Mouse (Mus musculus): ENCODE data around the gene Ifi206.
"Not testable (repeated sequence)": the region's sequence is repeated elsewhere in the genome, so short reads cannot be mapped to it uniquely, and the experiment has no call there.

Gene Ifi206

DNA sequence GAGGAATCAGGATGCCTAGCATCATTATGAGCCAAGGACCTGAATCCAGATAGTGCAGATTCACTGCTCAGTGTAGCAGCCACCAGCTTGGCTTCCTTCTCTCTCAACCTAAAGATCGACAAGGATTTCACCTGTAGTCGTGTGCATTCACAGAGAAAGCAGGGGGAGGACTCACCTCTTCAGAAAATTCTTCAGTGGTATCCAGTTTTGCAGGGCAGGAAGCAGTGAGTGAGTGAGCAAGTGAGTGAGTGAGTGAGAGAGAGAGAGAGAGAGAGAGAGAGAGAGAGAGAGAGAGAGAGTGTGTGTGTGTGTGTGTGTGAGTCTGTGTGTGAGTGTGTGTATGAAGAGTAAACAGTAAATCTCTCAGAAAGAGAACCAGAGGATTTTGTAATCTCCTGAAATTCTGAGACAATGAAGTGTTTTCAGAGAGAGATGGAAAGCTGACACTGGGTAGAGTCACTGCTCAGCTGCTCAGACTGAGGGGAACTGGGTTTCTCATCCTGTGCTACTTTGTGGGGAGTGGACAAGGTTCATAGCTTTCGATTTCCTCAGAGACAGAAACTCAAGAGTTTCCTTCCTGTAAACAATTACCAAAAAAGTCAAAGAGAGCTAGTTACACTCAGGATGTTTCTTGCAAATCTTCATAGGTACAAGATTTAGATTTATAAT is at the start of gene Ifi206:
Gene Ifi206, minus strand, starts transcription at position 230 of the 669 bp plus-strand sequence.
- DNase-seq (ENCODE audit: low spot score in 2 of 2), result not testable (repeated sequence)

- not testable (repeated sequence) for DNase-seq (ENCODE audit: low spot score in 2 of 2)
Observed at GRCm38 (mm10) chr1:173535791-173536190, 45.0 kb upstream of the Ifi206 start, which contains the start of gene Ifi214. TSS of gene Ifi214 (minus strand) at chr1:173535957.

DNA sequence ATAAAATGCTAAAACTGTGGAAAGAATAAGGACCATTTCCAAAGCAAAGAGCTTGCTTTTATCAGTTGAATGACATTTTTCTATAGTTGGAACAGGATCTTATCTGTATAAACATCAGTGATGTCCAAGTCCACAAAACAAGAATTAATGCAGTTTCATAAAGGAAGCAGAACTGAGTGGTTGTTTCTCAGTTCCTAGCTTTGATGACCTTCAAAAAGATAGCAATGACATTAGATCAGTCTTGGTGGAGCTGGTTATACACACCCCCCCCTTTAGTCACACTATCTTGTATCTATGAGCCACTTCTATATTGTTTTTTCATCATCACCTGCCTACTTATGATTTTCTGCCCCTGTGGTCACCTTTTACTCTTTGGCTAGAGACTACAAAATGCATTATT is 30.6 kb upstream of the Ifi206 start:
- DNase-seq (ENCODE audit: low spot score in 2 of 2), result no peak

- DNase-seq (ENCODE audit: low spot score in 2 of 2), result not testable (repeated sequence)
Observed at GRCm38 (mm10) chr1:173510595-173510994, 19.8 kb upstream of the Ifi206 start.

- not testable (repeated sequence) for DNase-seq (ENCODE audit: low spot score in 2 of 2)
Observed at GRCm38 (mm10) chr1:173491483-173491882, 642 bp upstream of the Ifi206 start.

DNA sequence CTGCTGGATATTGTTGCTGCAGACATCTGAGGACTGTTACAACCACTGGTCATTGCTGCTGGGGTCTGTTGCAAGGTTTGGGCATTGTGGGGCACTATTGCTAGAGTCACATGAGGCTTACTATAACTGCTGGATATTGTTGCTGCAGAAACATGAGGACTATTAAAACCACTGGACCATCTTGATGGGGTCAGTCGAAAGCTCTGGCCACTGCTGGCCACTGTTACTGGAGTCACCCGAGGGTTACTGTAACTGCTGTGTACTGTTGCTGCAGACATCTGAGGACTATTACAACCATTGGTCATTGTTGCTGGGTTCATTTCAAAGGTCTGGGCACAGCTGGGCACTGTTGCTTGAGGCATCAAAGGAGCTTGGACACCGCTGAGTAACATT is 9.7 kb downstream of the Ifi206 start:
- not testable (repeated sequence) for DNase-seq (ENCODE audit: low spot score in 2 of 2)

DNA sequence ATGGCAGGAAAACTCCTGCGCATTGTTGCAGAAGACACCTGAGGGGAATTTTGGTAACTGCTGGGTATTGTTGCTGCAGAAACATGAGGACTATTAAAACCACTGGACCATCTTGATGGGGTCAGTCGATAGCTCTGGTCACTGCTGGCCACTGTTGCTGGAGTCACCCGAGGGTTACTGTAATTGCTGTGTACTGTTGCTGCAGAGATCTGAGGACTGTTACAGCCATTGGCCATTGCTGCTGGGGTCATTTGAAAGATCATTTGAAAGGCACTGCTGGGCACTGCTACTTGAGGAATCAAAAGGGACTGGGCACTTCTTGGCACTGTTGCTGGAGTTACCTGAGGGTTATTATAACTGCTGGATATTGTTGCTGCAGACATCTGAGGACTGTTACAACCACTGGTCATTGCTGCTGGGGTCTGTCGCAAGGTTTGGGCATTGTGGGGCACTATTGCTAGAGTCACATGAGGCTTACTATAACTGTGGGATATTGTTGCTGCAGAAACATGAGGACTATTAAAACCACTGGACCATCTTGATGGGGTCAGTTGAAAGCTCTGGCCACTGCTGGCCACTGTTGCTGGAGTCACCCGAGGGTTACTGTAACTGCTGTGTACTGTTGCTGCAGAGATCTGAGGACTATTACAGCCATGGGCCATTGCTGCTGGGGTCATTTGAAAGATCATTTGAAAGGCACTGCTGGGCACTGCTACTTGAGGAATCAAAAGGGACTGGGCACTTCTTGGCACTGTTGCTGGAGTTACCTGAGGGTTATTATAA is 10.3 kb downstream of the Ifi206 start:
- not testable (repeated sequence) for DNase-seq (ENCODE audit: low spot score in 2 of 2)

GRCm38 (mm10) chr1:173456761-173457160 is 34.1 kb downstream of the Ifi206 start:
- no peak for DNase-seq (ENCODE audit: low spot score in 2 of 2)

DNA sequence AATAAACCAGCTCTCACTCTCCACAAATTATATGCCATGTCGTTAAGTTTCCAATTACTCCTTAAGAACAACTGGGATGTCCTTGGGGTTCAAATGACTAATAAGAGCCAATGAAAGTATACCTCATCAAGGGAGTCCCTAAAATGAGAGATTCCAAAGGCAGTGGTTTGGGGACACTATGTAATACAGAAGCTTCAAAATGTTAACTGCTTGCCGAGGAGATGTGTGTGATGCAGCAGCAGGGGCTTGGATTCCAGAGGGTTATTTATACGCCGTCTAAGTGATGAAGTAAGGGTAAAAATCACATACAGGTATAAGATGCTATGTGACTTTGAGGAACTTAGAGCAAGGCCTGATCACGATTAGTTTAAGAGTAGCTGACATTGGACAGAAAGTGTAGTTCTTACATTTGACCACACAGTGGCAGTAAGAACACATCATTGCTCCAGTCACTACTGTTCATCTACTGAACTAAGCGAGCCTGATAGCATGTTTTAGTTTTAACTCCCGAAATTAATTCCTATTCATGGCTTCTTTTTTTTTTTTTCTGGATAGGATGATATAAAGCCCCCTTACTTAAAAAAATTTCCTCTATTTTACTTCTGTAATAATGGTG is 34.6 kb downstream of the Ifi206 start:
- peak; percentile 51 to 62 for DNase-seq (ENCODE audit: low spot score in 2 of 2)

DNA sequence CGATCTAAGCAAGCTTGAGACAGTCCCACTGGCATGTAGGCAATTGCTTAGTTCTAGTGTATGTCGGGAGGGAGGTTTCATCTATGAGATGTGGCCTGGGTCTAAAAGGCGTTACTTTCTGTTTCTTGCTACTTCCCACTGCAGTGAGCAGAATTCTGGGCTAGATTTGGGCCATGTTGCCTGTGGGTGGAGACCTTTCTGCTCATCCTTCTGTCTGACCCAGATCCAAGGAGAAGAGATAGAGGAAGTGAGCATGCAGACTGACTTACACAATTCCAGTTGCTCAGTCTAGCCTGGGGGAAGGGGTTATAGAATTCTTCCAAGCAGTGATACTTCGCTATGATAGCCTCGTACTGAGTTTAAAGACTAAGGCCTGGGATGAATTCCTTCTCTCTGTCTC is 39.2 kb downstream of the Ifi206 start:
- no peak for DNase-seq (ENCODE audit: low spot score in 2 of 2)

DNA sequence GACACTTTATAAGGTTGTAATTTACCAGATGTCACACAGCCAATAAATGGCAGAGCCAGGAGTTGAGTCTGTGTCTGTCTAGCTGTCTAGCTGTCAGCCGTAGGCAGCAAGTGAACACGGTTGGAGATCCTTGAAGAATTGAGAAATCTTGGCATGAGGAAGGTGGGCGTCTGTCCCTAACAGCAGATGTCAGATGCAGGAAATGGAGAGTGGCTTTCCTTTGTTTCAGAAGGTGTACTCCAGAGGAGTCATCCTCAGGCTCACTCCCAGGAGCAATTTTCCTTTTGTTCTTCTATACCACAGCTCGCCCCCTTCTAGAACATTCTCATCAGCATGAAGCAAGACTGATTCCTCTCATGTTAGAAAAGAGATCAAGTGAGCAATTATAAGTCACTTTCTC is 40.2 kb downstream of the Ifi206 start:
- no peak for DNase-seq (ENCODE audit: low spot score in 2 of 2)

DNA sequence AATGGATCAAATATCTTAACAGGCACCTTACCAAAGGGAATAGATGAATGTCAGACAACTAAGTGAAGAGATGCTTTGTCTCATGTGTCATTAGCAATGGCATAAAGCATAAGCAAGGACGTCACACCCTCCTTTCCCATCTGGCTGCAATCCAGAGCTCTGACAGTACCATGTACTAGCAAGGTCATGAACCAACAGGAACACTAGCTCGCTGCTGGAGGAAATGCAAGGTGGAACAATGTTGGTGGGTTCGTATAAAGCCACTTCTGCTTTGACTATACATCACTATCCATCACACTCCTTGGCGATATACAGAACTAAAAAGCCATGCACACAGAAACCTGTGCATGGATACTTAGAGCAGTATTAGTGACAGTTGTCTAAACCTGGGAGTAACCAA is 43.8 kb downstream of the Ifi206 start:
- no peak for DNase-seq (ENCODE audit: low spot score in 2 of 2)

GRCm38 (mm10) chr1:173443061-173443460 is 47.8 kb downstream of the Ifi206 start:
- DNase-seq (ENCODE audit: low spot score in 2 of 2), result no peak

- no peak for DNase-seq (ENCODE audit: low spot score in 2 of 2)
Observed at GRCm38 (mm10) chr1:173441210-173441609, 49.6 kb downstream of the Ifi206 start.

- DNase-seq (ENCODE audit: low spot score in 2 of 2), result no peak
Observed at GRCm38 (mm10) chr1:173440681-173441080, 50.2 kb downstream of the Ifi206 start.

DNA sequence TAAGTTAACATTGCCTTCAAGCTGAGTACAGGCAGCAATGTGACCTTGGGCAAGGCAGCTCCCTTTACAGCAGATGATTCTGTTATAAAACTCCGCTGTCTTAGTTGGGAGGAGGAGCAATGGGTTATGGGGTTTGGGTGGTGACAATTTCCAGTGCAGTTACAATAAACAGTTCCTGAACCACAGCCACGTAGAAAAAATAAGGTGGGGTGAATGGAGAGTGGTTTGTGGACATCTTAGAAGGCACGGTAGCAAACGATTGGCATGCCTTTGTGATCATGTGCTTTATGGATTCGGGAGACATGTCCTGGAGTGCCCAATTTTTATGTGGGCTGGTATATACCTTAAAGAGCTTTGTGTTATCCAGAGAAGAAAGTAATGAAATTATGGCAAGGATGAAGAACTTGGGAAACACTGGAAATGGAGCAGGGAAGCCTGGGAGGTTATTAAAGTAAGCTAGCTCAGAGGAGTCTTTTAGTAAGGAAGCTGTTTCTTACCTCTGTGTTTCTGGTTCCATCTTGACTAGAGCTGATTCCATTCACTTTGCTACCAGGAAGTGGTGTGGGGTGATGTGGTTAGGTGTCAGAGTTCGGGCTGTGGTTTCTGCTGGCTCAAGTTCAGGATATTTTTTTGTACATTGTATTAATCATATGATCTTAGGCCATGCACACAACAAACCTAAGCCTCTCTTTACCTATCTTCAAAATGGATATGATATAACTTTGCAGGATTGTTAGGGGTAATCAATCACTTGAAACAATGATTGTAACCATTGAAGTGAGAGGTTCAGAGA is 53.5 kb downstream of the Ifi206 start:
- DNase-seq (ENCODE audit: low spot score in 2 of 2), result no peak

DNA sequence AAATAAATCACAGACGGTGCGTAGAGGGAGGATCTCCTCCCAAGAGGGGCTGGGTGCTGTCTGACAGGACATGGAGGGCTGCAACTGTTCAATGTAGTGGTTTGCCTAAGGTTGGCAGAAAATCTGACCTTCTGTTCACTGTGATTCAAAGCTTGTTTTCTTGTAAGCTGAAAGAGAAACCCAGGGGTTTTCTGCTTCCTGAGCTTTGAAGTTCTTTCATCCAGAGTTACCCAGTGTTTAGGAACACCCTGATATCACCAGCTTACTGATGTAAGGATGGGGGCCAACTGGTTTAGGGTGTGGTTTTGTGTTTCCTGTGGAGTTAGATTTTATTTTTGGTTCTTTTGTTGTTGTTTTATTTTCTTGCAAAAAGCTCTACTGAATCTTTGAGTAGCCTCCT is 58.4 kb downstream of the Ifi206 start:
- no peak for DNase-seq (ENCODE audit: low spot score in 2 of 2)

DNA sequence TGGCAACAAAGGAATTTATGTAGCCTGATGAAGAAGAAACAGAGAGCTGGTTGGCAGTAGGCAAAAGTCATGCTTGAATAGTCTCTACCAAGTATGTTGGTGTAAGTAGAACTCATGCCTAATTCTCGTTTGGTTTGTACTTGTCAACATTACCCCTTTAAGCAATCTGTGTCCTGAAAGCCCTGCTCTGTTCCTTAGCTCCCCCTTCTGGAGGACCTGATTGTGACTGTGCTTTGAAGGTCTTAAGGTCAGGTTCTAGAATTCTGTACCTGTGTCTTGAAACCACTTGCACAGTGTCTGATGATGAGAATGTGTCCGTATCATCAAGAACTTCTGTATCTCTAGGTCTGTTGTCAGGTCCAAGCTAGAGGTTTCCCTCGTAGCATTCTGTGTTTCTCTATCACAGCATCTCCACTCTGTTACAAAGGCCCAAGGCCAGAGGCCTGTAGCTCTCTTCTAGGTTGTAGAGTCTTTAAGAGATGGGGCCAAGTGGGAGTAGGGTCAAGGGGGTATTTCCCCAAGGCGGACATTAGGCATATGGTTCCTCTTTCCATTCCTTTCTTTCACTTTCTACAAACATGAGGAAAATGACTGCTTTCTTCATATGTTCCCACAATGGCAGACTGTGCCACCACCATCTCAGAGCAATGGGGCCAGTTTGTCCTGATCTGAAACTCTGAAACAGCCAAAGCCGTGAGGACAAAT is 60.7 kb downstream of the Ifi206 start:
- no peak for DNase-seq (ENCODE audit: low spot score in 2 of 2)

- no peak for DNase-seq (ENCODE audit: low spot score in 2 of 2)
Observed at GRCm38 (mm10) chr1:173427385-173427784, 63.5 kb downstream of the Ifi206 start.

- DNase-seq (ENCODE audit: low spot score in 2 of 2), result no peak
Observed at GRCm38 (mm10) chr1:173426345-173426744, 64.5 kb downstream of the Ifi206 start.

DNA sequence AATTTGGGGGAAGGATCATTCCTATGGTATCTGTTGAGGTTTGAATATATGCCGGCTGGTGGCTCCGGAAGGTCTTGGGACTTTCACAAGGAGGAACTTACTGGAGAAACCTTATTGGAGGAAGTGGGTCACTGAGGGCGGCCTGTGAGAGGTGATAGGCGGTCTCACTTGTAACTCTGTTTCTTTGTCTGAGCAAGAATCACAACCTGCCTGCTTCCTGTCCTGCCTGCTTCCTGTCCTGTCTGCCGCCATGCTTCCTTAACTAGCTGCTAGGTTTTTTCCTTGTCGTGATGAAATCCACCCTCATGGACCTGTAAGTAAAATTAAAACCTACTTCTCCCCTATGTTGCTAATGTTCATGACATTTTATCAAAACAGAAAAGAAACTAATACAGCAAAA is 70.5 kb downstream of the Ifi206 start:
- peak; percentile 48 to 56 for DNase-seq (ENCODE audit: low spot score in 2 of 2)

Data from right cerebral cortex, postnatal 10 days (tissue).